Mouse (Mus musculus) liver, embryonic 14.5 days (tissue): Measurements from ENCODE around the gene Gm11034.

ENCODE experiments used
- CTCF ChIP-seq: IDR thresholded peaks from 2 replicates; pipeline ENCODE4 v1.5.1; 2016; ENCODE audit warnings: antibody characterized with exemption, low read depth, control low read depth
- EP300 ChIP-seq: IDR thresholded peaks from 2 replicates; pipeline ENCODE4 v1.6.1; 2016; ENCODE audit warnings: antibody characterized with exemption, low read depth

DNA sequence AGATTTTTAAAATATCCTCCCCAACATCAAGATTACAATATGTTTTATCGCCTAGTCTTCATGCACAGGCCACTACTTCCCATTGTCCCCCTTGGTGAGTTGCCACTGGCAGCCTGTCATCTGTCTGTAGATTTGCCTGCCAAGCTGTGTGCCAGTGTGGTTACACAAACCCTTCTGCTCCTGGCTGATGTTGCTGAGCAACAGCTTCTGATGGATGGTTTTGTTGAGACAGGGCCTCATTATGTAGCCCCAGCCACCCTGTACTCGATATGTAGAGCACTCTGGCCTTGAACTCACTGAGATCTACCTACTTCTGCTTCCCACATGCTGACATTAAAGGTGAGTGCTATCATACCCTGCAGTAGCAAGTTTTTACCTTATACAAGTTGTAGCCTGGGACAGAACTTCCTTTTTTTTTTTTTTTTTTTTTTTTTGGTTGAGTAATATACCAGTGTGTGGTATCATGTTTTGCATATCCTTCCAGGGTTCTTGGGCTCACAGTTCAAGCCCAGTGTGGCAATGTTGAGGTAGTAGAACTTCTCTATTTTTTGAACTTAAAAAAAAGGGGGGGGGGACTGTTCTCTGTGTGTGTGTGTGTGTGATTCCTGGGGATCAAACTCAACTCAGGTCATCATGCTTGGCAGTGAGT lies 29.8 kb downstream of the Gm11034 start:
- TF ChIP-seq CTCF (no peak), EP300 (no peak)
